Mouse (Mus musculus): ENCODE data around the gene Olfr921.

Gene Olfr921

GRCm38 (mm10) chr9:38772768-38773167 is at the start of gene Olfr921:
Olfr921 (plus strand) TSS chr9:38773068.
- no peak for DNase-seq

DNA sequence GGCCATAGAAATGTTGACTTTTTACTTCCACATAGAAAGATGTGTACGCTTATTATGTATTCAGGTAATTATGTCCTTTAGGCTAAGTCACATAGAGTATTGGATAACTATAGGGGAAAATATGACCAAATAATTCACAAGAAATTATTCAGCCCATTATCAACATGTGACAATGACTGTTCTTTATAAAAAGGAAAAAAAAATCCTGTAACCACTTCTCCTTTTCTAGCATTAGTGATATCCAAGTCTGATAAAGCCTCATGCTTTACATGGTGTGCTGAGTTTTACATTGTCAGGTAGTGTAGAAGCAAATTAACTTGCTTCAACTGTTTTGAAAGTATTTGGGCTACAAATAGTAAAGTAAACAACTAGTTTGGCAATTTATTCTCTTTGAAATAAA is 48.8 kb upstream of the Olfr921 start:
- DNase-seq: no peak

- no peak for DNase-seq
Observed at GRCm38 (mm10) chr9:38728218-38728617, 44.6 kb upstream of the Olfr921 start.

DNA sequence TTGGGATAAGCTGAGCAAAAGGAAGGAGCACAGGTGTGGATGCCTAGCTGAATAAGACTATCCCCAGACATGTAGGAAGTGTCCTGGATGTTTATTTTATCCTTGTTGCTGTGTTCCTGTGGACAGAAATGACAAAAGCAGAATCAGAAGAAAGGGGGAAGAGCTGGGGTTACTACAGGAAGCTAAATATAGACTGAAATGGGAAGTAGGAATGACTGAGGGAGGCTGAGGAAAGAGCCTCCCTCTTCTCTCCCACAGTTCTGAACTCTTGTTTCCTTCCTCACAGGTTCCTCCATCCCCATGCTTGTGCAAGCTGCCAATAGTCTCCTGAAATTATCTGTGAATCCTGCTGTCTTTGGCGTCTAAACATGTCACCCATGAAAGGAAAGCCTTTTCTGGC is 31.5 kb upstream of the Olfr921 start:
- DNase-seq: no peak

GRCm38 (mm10) chr9:38744619-38745315 is 28.1 kb upstream of the Olfr921 start:
- no peak for DNase-seq

GRCm38 (mm10) chr9:38751999-38752398 is 20.9 kb upstream of the Olfr921 start, which contains the start of gene Olfr920:
Olfr920 (plus strand) TSS chr9:38752299.
- DNase-seq: no peak

DNA sequence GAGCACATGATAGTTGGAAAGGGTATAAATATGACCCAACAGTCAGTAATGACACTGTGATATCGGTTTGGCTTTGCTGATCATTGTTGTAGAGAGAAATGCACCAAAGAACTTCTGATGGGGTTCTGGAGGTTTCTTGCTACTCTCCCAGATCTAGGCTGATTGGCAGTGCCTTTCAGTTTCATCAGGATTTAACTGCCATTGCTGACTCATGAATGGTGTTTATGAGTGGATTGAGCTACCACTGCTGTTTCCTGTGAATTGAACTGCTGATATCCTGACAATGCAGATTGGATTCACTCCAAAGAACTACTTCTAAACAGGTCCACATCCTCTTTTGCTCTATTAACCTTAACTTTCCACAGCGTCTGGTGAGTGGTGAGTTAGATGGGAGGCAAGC is 19.8 kb downstream of the Olfr921 start:
- no peak for DNase-seq

- no peak for DNase-seq
Observed at GRCm38 (mm10) chr9:38805696-38806095, 32.8 kb downstream of the Olfr921 start.

DNA sequence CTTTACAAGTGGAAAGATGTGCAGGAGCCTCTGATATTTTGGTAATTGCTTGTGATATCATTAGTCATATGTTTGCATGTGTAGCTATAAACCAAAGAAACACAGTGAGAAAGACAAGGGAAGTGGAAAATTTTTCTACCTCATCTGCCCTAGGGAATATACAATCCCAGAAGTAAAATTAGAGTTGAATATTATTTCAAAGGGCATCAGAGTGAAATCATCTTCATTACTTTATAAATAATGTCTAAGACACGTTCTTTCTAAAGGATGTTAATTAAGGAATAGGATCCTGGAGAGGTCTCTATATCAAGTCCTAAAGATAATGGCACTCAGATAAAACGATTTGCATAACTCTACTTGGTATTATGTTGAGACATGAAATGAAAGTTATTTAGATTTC is 41.4 kb downstream of the Olfr921 start, which contains the start of gene Olfr922:
Olfr922 (plus strand) TSS at position 301 of the 400 bp plus-strand sequence.
- no peak for DNase-seq

DNA sequence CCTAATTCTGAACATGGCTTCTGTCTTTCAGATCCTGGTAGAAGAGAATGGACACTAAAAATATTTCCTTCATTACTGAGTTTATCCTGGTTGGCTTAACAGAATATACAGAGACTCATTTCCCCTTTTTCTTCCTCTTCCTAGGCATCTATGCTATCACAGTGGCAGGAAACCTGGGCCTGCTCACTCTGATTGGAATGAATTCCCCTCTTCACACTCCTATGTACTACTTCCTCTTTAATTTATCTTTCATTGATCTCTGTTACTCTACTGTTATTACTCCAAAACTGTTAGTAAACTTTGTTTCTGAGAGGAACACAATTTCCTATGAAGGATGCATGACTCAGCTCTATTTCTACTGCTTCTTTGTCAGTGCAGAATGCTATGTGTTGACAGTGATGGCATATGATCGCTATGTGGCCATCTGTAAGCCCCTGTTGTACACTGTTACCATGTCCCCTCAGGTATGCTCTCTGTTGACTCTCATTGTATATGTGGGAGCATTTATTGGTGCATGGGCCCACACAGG is 42.7 kb downstream of the Olfr921 start:
- DNase-seq: no peak

GRCm38 (mm10) chr9:38826245-38826644 is 53.4 kb downstream of the Olfr921 start, which contains the start of gene Olfr923:
Olfr923 (plus strand) TSS chr9:38826545.
- no peak for DNase-seq
